28 mouse cellular contexts compared by ENCODE assay signal in the genomic region with DNA sequence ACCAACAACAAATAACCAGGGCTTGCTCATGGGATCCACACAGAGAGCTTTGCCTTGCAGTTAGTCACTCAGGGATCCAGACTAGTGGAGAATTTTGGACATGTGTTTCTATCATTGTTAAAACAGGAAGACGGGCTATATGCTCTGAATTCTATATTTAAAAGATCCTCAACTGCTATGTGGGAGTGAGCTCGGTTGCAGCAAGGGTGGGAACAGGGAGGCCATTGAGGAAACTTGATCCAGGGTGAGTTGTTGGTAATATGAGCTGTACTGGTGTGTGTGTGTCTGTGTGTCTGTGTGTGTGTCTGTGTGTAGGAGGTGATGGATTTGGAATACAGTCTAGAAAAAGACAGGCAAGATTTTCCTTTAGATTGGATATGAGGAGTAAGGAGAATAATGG. TPM values are rescaled to one million over a fixed set of nuclear protein-coding genes. Genes with fewer than 3 reads are reported as not detected.
DNase-seq lines count a peak whose midpoint lies in the region; ATAC-seq and TF ChIP-seq lines count a peak whose summit lies in the region.
"Had no signal": no experiment of that assay in that cellular context is flagged by ENCODE, and none has a peak within 500 bp of the region (broad histone marks: within the 10 kb centered on the region; RNA-seq: fewer than 3 reads in every experiment).

No protein-coding gene starts in this region.

- intact Hi-C loops in heart, postnatal 25 days (cut with DNase I) = no loop called here
- intact Hi-C loops in heart, postnatal 14 days (cut with DNase I) = no loop called here

- no peak overlapping the region for H3K4me3 ChIP-seq in heart, embryonic 11.5 days (ENCODE audit: low read depth, low read length)
- no peak overlapping the region for H3K4me3 ChIP-seq in heart, postnatal 0 days (ENCODE audit: low read depth, low read length)
- no peak overlapping the region for H3K4me3 ChIP-seq in lung, embryonic 16.5 days (ENCODE audit: low read length)
- H3K4me3 ChIP-seq in hindbrain, embryonic 10.5 days = no peak overlapping the region
- H3K4me3 ChIP-seq: embryonic facial prominence, embryonic 13.5 days; forebrain, embryonic 13.5 days; left cerebral cortex, adult 2 months; liver, embryonic 13.5 days; midbrain, embryonic 15.5 days; neural tube, embryonic 13.5 days; stomach, embryonic 15.5 days had no signal

- no peak for TF ChIP-seq EP300 in heart, postnatal 0 days (IDR thresholded peaks at IDR 0.05; ENCODE audit: low read depth)

- ATAC-seq in heart, embryonic 11.5 days (replicated peaks; ENCODE audit: insufficient number of reproducible peaks, low FRiP score, low TSS enrichment) = no peak
- no peak for ATAC-seq in heart, postnatal 0 days (ENCODE audit: insufficient read depth, low read depth)
- no peak for ATAC-seq in lung, embryonic 16.5 days (ENCODE audit: low read depth)
- ATAC-seq: CD4-positive, CD25-positive, alpha-beta regulatory T cell, adult 4 months; forebrain, embryonic 13.5 days; inflammation-experienced regulatory T-cells, adult 6 months; midbrain, embryonic 15.5 days had no signal

- H3K9me3 ChIP-seq in heart, embryonic 11.5 days (replicated peaks; ENCODE audit: control insufficient read depth, low read length) = no peaks in the 10 kb centered on the region
- no peaks in the 10 kb centered on the region for H3K9me3 ChIP-seq in heart, postnatal 0 days (replicated peaks; ENCODE audit: control insufficient read depth, low read length)
- H3K9me3 ChIP-seq in lung, embryonic 16.5 days (ENCODE audit: control insufficient read depth, low read length) = no peaks in the 10 kb centered on the region
- no peaks in the 10 kb centered on the region for H3K9me3 ChIP-seq in hindbrain, embryonic 10.5 days
- H3K9me3 ChIP-seq: embryonic facial prominence, embryonic 13.5 days; forebrain, embryonic 13.5 days; liver, embryonic 13.5 days; midbrain, embryonic 15.5 days; neural tube, embryonic 13.5 days; stomach, embryonic 15.5 days had no signal

- H3K27me3 ChIP-seq in heart, embryonic 11.5 days (ENCODE audit: control insufficient read depth, insufficient read depth, low read length) = peaks cover 11% of the 10 kb centered on the region
- no peaks in the 10 kb centered on the region for H3K27me3 ChIP-seq in heart, postnatal 0 days (ENCODE audit: control insufficient read depth, insufficient read depth, low read length)
- peaks cover 4% of the 10 kb centered on the region for H3K27me3 ChIP-seq in lung, embryonic 16.5 days (ENCODE audit: control insufficient read depth, insufficient read depth, low read depth, low read length)
- peaks cover 77% of the 10 kb centered on the region for H3K27me3 ChIP-seq in hindbrain, embryonic 10.5 days (ENCODE audit: insufficient read depth, poor library complexity, severe bottlenecking)
- H3K27me3 ChIP-seq: stomach, embryonic 15.5 days had no signal

- H3K27ac ChIP-seq in heart, embryonic 11.5 days (ENCODE audit: low read depth, low read length) = peak overlapping the region; percentile 50; the same call in 1 of the 2 replicates
- peak overlapping the region; percentile 51 for H3K27ac ChIP-seq in heart, postnatal 0 days (ENCODE audit: low read depth)
- H3K27ac ChIP-seq in lung, embryonic 16.5 days (ENCODE audit: low read length) = peak overlapping the region; percentile 16; the same call in 1 of the 2 replicates
- no peak overlapping the region for H3K27ac ChIP-seq in hindbrain, embryonic 10.5 days
- H3K27ac ChIP-seq: embryonic facial prominence, embryonic 13.5 days; forebrain, embryonic 13.5 days; hindbrain, embryonic 14.5 days; left cerebral cortex, adult 2 months; liver, embryonic 13.5 days; macrophage; midbrain, embryonic 15.5 days; neural tube, embryonic 13.5 days; stomach, embryonic 15.5 days had no signal

- no peak overlapping the region for H3K9ac ChIP-seq in heart, embryonic 11.5 days (ENCODE audit: low read depth, low read length)
- H3K9ac ChIP-seq in heart, postnatal 0 days (replicated peaks; ENCODE audit: low read depth, low read length) = no peak overlapping the region
- no peak overlapping the region for H3K9ac ChIP-seq in lung, embryonic 16.5 days (ENCODE audit: low read length)
- H3K9ac ChIP-seq: embryonic facial prominence, embryonic 13.5 days; forebrain, embryonic 13.5 days; hindbrain, embryonic 14.5 days; liver, embryonic 13.5 days; midbrain, embryonic 15.5 days; neural tube, embryonic 13.5 days; stomach, embryonic 15.5 days had no signal

- peaks cover 17% of the 10 kb centered on the region for H3K4me1 ChIP-seq in heart, embryonic 11.5 days (ENCODE audit: control insufficient read depth, insufficient read depth, low read length)
- H3K4me1 ChIP-seq in heart, postnatal 0 days (ENCODE audit: control insufficient read depth, insufficient read depth) = no peaks in the 10 kb centered on the region
- no peaks in the 10 kb centered on the region for H3K4me1 ChIP-seq in lung, embryonic 16.5 days (replicated peaks; ENCODE audit: control insufficient read depth, insufficient read depth, low read length)
- H3K4me1 ChIP-seq in hindbrain, embryonic 10.5 days (replicated peaks) = no peaks in the 10 kb centered on the region
- H3K4me1 ChIP-seq: embryonic facial prominence, embryonic 13.5 days; forebrain, embryonic 13.5 days; midbrain, embryonic 15.5 days; neural tube, embryonic 13.5 days; stomach, embryonic 15.5 days had no signal

- TF ChIP-seq CTCF in heart, postnatal 0 days (IDR thresholded peaks at IDR 0.05; ENCODE audit: low read depth) = no peak

- no peak overlapping the region for H3K4me2 ChIP-seq in heart, embryonic 11.5 days
- no peak overlapping the region for H3K4me2 ChIP-seq in heart, postnatal 0 days (ENCODE audit: low read depth, low read length)
- no peak overlapping the region for H3K4me2 ChIP-seq in lung, embryonic 16.5 days (ENCODE audit: low read depth, low read length)
- H3K4me2 ChIP-seq: embryonic facial prominence, embryonic 13.5 days; forebrain, embryonic 13.5 days; hindbrain, embryonic 14.5 days; liver, embryonic 13.5 days; midbrain, embryonic 15.5 days; neural tube, embryonic 13.5 days; stomach, embryonic 15.5 days had no signal

- WGBS in heart, embryonic 11.5 days (ENCODE audit: insufficient replicate concordance) = 40% methylated on average over 2 of the region's 2 CpGs
- 45% methylated on average over 2 of the region's 2 CpGs for WGBS in heart, postnatal 0 days
- WGBS in lung, embryonic 16.5 days = 27% methylated on average over 2 of the region's 2 CpGs
- 63% methylated on average over 2 of the region's 2 CpGs for WGBS in hindbrain, embryonic 10.5 days

- no peaks in the 10 kb centered on the region for H3K36me3 ChIP-seq in heart, embryonic 11.5 days (ENCODE audit: control insufficient read depth, insufficient read depth, low read length)
- no peaks in the 10 kb centered on the region for H3K36me3 ChIP-seq in heart, postnatal 0 days (replicated peaks; ENCODE audit: control insufficient read depth, insufficient read depth, low read length)
- no peaks in the 10 kb centered on the region for H3K36me3 ChIP-seq in lung, embryonic 16.5 days (ENCODE audit: control insufficient read depth, insufficient read depth, low read length)
- H3K36me3 ChIP-seq in hindbrain, embryonic 10.5 days = no peaks in the 10 kb centered on the region
- H3K36me3 ChIP-seq: embryonic facial prominence, embryonic 13.5 days; liver, embryonic 13.5 days; midbrain, embryonic 15.5 days; neural tube, embryonic 13.5 days; stomach, embryonic 15.5 days had no signal

- DNase-seq in heart, postnatal 25 days (ENCODE audit: low spot score) = no peak
- no peak for DNase-seq in heart, postnatal 0 days (ENCODE audit: low spot score)
- no peak for DNase-seq in heart, postnatal 14 days
- DNase-seq in lung, postnatal 4 days = no peak
- no peak for DNase-seq in hindbrain, embryonic 10.5 days (ENCODE audit: low spot score)
- DNase-seq: adrenal gland, postnatal 14 days; cerebellum, adult 8-10 months; cerebellum, postnatal 36 days; embryo, embryonic 11 days; gastrocnemius, postnatal 36 days; heart, postnatal 10 days; kidney, adult 18-20 months; liver, embryonic 13.5 days; lung, adult 2 months; retina, postnatal 1 day; right cerebral cortex, postnatal 4 days had no signal

RNA-seq across cellular contexts. Expression of gene Nhsl2, which starts 25.7 kb away (rescaled TPM):
- polyA plus RNA-seq in heart, embryonic 11.5 days (2014; fragmentation: Nextera tagmentation; extraction: Ambion mirVana) = 17.2 and 20.3 TPM in 2 replicates
- 1 to 10 TPM; 3.3 to 3.4 TPM for total RNA-seq in heart, postnatal 25 days (2021)
- 4.4 and 18.7 TPM in 2 replicates for total RNA-seq in heart, postnatal 0 days (2014; rRNA removed; ENCODE audit: low replicate concordance)
- 2.7 and 2.9 TPM in 2 replicates for polyA plus RNA-seq in heart, postnatal 0 days (2015; fragmentation: Nextera tagmentation; extraction: Ambion mirVana)
- 1 to 10 TPM; 6.2 to 7.8 TPM for total RNA-seq in heart, postnatal 14 days (2021)
- 4.2 and 4.5 TPM in 2 replicates for polyA plus RNA-seq in lung, embryonic 16.5 days (2015; fragmentation: Nextera tagmentation; extraction: Ambion mirVana)
- 16.4 and 18.8 TPM in 2 replicates for polyA plus RNA-seq in hindbrain, embryonic 10.5 days (2016; fragmentation: Nextera tagmentation; extraction: Ambion mirVana)
